Mouse (Mus musculus) activated CD4-positive, CD25-positive, alpha-beta regulatory T cell, adult 4 months (primary cell): ENCODE measurements around the gene Banp. TPM values are rescaled to one million over a fixed set of nuclear protein-coding genes. Genes with fewer than 3 reads are reported as not detected.
A peak's percentile ranks its signal among the peaks of the same experiment; 100 is the strongest.

ENCODE experiments used
- ATAC-seq: one replicate; pipeline ENCODE4 v1.8.0; 2017
- polyA plus RNA-seq, 2 experiments: library from polyadenylated mRNA; unstranded; fragments of 100-300 nt; shearing (Covaris generic); gene quantifications; one replicate each; pipeline ENCODE4 v1.2.1; 2017

Banp gene
- polyA plus RNA-seq, 2 experiments from 2014 or later = 24.3 to 30.2 TPM

DNA sequence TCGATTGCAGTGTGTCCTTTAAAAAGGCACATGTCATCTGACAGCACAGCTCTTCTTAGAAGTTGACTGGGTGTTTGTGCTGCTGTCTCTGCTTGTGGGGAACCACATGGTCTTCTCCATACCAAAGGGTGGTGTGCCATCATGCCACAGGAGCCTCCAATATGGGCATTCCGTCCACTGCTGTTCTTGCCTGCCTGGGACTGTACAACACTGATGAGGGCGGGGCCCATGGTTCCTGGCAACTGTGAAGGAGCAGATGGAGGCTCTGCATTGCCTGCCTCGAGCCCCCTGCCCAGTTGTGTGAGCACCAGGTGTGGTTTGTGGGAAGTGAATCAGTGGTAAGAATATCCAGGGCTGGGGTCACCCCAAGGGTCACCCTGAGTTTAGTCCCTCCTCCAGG, 73.2 kb downstream of the Banp start:
- no peak for ATAC-seq

DNA sequence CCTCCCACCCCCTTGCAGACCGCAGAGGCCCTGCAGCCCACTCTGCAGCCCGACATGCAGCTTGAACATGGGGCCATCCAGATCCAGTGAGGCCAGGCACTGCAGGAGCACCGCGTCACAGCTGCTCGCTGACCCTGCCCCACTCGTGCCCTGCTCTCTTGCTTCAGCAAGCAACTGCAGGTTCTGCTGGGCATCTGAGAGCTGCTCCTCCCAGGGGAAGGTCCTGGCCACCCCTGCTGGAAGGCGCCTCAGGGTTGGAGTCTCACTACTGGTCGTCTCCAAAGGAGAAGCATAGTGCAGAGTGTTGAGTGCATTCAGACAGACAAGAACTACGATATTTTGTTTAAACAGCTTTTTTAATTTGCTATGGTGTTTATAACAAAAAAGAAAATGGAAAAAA, 76.0 kb downstream of the Banp start:
- no peak for ATAC-seq

DNA sequence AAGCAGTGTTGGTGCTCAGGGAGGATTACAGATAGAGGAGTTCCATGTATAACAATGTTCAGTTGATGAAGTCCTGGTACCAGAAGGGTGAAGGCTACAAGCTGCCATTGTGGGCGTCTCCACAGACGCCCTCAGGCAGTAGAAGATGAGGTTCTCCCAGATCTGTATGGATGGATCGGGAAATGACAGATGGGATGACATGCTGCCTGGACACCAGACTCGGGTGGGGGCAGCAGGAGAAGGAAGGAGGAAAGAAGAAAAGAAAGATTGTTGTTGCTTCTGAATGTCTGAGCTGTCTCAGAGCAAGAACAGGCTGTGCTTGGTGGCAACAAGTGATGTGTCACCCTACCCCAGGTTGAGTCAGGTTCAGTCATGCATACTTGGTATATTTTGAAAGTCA, 78.6 kb downstream of the Banp start:
- ATAC-seq = no peak

DNA sequence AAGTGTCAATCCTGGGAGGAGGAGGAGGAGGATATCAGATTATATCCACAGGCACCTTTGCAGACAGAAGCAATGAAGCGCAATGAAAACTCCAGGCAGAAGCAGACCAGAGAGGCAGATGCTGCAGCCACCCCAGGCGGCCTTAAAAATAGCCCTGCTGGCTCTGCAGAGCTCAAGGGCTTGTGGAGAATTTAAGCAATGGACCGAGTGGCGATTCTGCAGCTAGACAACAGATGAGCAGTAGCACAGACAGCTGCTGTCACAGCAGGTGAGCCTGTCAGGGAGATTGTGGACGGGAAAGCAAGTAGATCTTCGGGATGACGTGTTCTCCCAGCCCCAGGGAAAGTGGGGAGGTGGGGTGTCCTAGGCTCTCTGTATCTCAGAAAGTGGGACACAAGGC, 81.4 kb downstream of the Banp start:
- ATAC-seq = no peak

DNA sequence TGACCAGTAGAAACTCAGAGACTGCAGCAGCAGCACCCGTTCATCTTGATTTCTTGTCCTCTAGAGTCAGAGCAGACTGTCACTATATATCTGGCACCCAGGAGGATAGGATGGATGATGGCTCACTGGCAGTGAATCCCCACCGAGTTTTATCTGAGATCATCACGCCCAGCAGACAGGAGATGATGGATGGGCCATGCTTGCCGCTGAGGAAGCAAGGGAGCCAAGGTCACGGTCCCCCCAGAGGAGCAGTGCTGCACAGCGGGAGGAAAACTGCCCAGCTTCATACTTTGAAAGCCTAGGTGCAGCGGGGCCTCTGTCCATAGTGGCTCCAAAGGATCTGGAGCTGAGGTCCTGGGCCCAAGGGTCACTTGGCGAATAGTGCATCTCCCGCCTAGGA, 83.2 kb downstream of the Banp start:
- no peak for ATAC-seq

DNA sequence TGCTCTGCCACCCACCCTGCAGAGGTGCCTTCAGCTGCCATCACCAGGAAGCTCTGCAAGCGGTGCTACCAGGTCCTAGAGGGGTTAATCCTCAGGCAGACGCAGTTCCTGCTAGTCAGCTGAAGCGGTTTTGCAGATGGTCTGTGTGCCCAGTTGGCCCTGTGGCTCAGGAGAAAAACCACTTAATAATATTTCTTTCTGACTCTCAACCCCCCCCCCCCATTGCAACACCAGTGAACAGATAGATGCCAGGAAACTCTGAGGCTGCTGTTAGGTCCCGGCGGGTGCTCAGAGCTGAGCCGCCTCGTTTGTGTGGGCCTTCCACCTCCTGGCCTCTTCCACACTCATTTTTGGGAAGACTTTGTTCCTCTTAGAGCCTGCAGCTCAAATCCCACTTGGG, 86.0 kb downstream of the Banp start:
- ATAC-seq = no peak

DNA sequence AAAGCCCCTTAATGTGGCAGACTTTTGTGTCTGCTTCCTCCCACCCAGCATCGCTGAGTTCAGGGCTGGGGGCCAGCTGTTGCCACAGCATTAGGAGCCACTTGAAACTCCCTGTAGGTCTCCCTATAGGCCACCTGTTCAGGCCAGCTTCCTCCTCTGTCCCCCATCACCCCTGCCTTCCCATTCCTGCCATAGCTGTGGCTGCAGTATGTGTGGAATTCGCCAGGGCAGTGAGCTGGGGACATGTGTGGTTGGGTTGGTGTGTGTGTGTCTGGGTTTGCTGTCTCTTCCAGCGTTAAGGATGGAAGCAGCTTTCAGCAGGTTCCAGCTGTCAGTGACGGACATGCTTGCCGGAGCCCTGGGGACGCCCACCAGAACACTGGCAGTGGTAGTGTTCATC, 86.8 kb downstream of the Banp start:
- no peak for ATAC-seq

DNA sequence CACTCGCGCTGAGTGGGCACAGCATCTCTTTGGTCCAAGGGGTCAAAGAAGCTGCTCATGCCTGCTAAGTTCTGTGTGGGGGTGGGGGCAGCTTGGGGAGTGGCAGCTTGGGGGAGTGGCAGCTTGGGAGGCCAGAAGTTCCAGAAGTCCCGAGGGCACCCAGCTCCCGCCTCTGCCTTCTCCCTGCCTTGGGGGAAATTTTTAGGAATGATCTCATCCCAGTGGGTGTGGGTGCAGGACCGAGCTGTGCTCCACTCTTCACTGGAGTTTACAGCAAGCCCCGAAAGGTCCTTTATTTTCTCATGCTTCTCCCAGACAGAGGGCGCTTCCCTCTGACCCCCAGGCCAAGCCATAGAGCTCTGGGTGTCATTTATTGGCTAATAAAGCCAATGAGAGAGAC, 87.7 kb downstream of the Banp start:
- ATAC-seq = no peak

DNA sequence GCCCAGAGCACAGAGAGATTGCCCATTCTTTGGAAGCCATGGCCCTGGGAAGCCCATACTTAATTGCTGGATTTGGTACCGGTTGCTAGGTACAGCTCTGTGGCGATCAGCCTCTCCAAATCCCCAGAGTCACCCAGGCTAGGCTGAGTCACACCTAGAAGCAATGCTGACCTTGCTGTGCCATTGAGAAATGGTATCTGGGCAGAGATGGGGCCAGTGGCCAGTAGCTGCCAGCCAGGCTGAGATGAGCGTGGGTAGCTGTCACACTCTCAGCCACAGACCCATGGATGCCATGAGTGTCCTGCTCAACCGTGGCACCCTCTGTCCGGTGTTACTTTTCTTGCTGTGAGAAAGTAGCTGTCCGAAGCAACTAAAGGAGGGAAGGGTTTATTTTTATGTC, 88.5 kb downstream of the Banp start:
- no peak for ATAC-seq

DNA sequence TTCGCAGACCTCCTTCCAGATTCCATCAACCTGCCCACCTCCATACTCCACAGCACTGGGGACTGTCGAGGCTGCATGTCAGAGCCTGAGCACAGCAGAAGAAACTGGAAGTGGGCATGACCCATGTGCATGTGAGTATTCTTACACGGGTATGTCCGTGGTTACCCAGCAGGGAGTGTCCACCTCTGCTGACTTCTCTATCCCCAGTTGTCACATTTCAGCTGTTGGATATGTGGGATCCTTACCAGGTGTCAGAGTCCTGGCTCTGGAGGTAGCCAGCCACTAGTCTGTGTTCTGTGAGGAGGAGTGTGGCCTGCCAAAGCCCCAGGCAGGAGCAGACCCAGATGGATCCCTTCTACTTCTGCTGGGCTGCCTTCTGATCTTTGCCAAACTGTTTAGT, 89.9 kb downstream of the Banp start:
- no peak for ATAC-seq

DNA sequence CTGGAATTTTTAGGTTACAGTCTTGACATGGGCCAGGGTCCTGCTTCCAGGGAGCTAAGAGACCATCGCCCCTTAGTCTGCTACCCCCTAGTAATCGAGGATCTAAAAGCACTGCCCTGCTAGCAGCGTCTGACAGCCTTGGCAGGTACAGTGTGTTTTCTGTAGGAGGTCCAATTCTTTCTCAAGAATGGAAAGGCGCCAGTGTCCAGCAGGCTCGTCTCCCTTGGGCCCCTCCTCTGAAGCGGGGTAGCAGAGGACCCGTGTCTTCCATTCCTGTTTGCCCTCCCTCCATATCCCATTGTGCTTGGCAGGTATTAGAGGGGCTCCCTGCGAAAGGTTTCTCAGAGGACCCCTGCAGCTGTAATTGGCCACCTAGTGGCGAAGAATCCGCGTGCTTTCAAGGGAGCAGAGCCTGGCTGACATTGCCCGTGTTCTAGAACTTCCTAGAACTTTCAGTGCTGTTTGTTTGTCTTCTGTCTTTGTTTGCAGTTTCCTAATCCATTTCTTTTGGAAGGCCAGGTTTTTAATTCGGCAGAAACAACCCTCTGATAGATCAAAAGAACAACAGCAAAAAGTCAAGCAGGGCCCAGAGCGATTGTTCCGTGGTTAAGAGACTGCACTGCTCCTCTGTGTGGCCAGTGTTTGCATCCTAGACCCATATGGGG, 97.8 kb downstream of the Banp start:
- no peak for ATAC-seq

DNA sequence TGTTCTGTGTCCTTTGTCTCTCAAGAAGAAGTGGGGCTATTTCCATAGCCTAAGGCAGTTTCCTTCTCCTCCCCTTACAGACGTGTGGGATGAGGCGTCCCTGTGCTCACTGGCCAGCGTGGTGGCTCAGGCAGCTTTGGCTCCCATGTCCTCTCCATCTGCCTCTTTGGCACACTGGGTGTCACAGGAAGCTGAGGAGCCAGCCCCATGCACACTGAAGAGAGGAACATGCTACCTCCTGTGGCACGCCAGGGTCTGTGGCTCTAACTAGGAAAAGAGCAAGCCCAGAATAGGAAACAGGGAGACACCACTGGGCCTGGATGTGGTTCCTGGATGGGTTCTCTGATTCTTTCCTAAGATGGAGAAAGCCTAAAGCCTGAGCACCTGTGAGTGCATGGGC, 99.7 kb downstream of the Banp start:
- no peak for ATAC-seq

DNA sequence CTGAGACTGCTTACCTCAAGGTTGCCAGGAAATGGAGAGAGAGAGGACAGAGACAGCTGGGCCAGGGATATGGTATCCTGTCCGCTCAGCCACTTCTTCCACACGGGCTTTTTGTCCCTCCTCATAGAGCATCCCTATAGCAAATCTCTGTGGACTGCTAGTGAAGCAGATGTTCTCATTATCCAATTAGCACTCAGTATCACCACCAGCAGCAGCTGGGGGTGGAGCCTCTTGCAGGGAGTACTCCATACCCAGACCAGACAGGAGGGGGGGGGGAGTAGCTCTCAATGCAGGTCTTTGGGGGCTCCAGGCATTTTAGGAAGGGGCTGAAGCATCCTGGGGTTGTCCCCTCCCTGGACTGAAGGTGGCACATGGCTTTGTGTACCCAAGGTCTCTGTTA, 100.4 kb downstream of the Banp start:
- no peak for ATAC-seq

DNA sequence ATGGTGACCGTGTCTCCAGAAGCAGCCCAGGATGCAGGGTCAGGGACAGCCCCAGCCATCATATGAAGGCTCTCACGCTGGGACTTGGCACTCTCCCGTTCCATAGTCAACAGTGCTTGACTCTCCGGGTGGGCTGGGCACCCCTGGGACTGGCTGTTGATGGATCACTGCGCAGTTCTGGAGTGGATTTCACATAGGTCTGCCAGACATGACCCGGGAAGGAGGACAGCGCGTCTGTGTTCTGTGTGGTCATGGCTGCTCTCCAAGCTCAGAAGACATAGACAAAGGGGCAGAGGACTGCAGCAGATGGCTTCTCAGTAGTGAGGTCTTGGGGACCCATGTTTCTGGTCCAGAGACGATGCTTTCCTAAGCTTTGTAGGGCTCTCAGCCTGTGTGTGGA, 101.1 kb downstream of the Banp start:
- no peak for ATAC-seq

DNA sequence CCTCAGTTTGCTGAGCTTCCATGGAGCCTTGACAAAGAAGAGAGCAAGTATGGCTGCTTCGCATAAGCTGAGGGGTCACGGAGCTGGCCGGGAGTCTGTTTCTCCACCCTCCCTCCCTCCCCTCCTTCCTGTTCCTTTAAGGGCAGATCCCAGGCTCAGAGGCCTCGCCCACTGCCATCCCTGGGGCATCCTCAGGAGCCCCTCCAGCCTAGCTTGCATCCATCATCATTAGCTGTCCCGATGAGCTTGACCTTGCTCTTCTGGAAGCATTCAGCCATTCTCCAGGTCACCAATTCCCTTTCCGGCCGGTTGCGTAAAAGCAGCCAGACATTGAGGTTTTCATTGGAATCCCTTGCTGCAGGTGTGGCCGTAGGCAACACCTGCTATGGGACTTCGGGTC, 105.8 kb downstream of the Banp start:
- no peak for ATAC-seq

DNA sequence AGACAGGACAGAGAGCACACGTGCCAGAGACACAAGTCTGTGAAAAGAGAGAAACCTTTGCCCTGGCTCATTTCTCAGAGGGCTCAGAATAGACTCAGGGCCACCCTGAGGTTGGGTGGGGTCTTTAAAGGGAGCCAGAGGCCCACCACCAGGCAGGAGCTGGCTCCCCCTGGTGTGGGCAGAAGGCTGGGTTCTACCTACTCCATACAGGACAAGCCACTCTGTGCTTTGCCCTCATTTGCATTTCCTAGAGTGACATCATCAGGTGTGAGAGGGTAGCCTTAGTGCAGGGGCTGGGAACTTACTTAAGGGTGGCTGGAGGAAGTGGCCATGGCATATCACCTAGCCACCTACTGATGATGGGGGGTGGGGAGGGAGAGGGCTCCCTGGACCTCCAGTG, 106.6 kb downstream of the Banp start:
- ATAC-seq = no peak

DNA sequence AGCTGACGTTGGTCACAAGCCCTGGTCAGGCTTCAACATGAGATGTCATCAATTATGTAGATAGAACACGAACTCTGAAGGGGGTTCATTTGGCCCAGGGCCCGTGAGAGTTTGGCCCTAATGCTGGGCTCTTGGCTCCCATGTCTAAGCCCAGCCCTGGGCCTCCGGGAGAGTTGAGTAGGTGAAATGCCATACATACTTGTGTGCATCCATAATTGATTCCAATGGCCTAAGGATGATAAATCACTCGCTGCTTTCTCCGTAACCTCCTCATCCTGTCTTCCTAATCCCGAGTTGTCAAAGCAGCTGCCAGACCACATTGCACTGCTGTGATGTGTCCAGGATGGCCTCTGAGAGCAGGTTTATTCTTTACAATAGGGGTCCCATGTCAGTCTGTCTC, 107.3 kb downstream of the Banp start:
- no peak for ATAC-seq

DNA sequence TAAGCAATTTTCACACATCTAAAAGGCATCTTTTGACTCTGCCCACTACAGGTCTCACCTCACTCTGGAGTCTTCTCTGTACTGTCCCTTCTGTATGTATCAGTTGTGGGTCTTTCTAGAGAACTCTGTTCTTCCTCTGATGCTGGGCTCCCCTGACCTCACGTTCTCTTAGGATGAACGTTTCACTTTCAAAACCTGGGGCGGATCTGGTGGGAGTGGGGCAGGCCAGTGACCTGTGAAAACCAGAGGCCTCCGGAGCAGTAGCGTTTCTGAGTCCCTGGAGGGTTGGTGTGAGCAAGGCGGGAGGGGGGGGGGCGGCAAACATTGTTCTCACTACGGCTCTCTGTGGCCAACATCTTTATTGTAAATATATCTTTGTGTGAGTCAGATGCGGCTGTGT, 109.0 kb downstream of the Banp start:
- no peak for ATAC-seq

DNA sequence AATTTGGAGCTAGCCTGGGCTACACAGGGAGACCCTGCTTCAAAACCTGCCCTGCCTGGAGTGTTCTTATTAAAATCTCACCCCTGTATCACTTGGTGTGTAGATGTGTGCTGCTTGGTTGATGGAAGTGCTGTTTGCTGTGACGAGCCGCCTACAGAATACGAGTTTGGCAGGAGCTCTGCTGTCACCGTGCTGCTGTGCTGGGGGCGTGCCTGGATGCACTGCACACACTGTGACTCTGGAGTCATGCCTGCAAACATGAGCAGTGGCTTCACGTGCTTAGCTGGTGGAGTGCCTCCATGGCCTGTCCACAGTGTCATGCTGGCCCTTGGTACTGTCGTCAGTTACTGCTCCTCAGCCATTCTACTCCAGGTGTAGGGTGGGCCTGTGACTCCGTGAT, 109.4 kb downstream of the Banp start:
- no peak for ATAC-seq

DNA sequence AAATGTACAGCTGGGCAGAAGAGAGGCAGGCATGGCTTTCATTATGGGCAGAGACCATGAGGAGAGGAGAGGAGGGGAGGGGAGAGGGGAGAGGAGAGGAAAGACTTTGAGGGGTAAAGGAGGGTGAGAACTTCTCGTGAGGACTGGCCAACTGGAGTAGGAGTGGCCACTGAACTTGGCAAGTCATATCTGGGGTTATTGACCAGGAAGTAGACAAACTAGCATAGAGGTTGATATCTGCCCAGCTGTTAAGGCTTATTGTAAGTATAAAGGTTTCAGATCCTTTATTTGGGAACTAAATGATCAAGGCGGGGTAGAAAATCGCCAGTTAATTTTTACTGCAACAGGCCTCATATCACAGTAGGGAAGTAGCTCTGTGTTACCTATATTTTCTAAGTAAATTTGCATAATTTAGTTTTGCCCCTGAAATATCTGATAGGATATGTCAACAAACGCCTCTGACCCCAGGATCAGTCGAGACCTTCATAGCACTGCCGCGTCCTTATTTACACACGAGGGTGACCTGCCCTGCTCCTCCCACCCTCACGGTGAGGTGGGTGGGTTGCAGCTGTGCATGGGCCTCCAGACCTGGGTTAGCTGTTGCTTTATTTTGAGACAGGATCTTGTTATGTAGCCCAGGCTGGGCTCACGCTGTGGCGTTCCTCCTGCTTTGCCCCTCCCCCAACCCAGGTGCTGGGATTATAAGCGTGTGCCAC, 113.1 kb downstream of the Banp start:
- ATAC-seq = no peak

DNA sequence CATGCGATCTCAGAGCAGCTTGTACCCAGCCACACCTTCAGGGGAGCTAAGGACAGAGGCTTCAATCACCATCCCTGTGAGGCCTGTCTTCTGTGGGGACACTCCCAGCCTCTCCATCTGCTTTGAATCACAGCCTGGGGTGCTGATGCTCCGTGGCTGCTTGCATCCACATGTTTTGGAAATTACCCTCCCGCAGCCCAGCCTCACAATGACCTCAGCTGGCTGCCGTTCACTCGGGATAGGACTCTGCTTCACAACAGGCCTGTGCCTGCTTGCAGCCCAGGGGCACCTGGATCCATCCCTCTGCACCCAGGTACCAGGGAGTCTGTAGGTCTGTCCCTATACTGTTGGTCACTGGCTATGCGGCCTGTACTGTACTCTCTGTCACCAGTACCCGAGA, 114.8 kb downstream of the Banp start:
- no peak for ATAC-seq

DNA sequence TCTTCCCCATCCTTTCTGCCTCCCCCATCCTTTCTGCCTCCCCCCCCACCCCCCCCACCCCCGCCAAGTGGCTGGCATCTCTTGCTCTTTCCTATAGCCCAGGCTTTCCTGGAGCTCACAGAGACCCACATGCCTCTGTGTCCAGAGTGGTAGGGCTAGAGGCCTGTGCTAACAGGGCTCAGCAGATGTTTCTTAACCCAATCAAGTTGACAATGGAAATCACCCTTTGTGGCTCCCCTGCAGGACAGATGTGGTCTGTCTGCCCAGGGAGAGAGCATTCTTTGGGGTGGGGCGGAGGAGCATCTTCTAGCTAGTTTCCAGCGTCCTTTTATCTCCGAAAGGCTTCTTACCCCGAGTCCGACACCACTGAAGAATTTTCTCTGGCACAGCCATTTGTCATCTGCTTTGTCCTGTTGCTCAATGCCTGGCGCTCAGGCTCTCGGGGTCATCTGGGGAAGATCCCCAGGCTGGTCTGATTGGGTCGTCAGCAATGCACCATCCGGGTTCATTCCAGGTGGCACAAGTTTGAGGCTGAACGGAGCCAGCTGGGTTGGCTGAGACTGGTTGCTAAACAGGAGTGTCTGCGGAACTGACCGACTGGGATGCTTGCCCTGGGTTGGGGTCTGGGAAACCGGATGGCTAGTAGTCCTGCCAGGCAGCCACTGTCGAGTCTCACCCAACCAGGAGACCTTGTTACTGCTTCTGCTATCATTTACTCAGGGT, 118.4 kb downstream of the Banp start:
- ATAC-seq = no peak

DNA sequence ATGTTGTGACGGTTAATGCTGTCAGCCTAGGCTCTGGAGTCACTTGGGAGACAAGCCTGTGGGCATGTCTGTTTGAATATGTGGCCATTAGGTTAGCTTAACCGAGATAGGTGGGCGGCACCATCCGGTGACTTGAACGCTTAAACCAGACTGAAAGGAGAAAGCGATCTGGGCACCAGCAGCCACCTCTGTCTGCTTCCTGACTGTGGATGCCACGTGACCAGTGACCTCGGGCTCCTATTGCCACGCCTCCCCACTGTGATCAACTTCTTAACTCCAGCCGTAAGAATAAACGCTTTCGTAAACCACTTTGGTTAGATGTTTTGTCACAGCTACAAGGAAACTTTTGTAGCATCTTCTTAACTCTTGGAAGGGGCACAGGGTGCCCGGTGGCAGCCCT, 119.1 kb downstream of the Banp start:
- ATAC-seq = peak; percentile 54

DNA sequence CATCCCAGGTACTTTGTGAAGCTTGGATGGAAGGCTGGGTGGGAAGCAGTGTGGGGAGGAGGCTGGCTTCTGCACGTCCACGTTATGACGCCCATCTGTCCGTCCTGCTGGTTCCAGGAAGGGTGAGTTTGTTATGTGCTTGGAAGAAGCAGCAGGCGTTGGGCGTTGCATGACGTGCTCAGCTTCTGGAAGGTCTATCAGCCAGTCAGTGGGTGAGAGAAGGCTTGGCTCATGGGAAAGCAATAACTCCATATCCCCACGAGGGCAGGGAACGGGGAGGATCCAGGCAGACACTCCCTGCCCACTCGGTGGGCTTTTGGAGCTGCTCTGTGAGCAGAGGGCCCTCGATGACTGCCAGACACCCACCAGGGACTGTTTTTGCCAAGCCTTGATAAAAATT, 119.7 kb downstream of the Banp start:
- ATAC-seq = no peak
